Mouse (Mus musculus): ENCODE data around the gene Zmynd15.

GRCm38 (mm10) chr11:70432048-70432894 lies 27.0 kb upstream of the Zmynd15 start, which contains the start of gene Arrb2:
- peak; percentile 36 for TF ChIP-seq CTCF (IDR thresholded peaks at IDR 0.05; ENCODE audit: control insufficient read depth, insufficient read depth, insufficient read length)
- TF ChIP-seq MYOG (IDR thresholded peaks at IDR 0.05; ENCODE audit: control insufficient read depth, extremely low read depth, insufficient read length) = no peak
- TF ChIP-seq MAX (IDR thresholded peaks at IDR 0.05) = peak; percentile 92

Data from C2C12 (cell line).